ENCODE assay signal across 20 mouse cellular contexts in genomic region chr10:19580660-19581059, GRCm38 (mm10). TPM values are rescaled to one million over a fixed set of nuclear protein-coding genes. Genes with fewer than 3 reads are reported as not detected.
"Had no signal": no experiment of that assay in that cellular context is flagged by ENCODE, and none has a peak within 500 bp of the region (broad histone marks: within the 10 kb centered on the region; RNA-seq: fewer than 3 reads in every experiment).

No protein-coding gene starts in this region.

- DNase-seq: lung, adult 18-20 months; lung, embryonic 14.5 days; lung, postnatal 10 days; lung, postnatal 36 days; right cerebral cortex, postnatal 14 days; thymus, adult 18-20 months; thymus, postnatal 14 days; thymus, postnatal 36 days had no signal

- H3K4me3 ChIP-seq: megakaryocyte, embryonic 14.5 days; midbrain, embryonic 13.5 days; midbrain, embryonic 15.5 days; neural tube, embryonic 12.5 days had no signal

- H3K4me1 ChIP-seq: midbrain, embryonic 13.5 days; midbrain, embryonic 15.5 days; neural tube, embryonic 12.5 days had no signal

- H3K4me2 ChIP-seq: lung, embryonic 14.5 days; midbrain, embryonic 11.5 days; midbrain, embryonic 13.5 days; midbrain, embryonic 15.5 days; neural tube, embryonic 12.5 days had no signal

- H3K27me3 ChIP-seq: megakaryocyte, embryonic 14.5 days; midbrain, embryonic 15.5 days; neural tube, embryonic 12.5 days had no signal

- H3K27ac ChIP-seq: macrophage; midbrain, embryonic 13.5 days; midbrain, embryonic 15.5 days; neural tube, embryonic 12.5 days had no signal

- H3K36me3 ChIP-seq: midbrain, embryonic 13.5 days; midbrain, embryonic 15.5 days; neural tube, embryonic 12.5 days had no signal

- H3K9ac ChIP-seq: lung, embryonic 14.5 days; midbrain, embryonic 13.5 days; midbrain, embryonic 15.5 days; neural tube, embryonic 12.5 days had no signal

- H3K9me3 ChIP-seq: megakaryocyte, embryonic 14.5 days; midbrain, embryonic 13.5 days; midbrain, embryonic 15.5 days; neural tube, embryonic 12.5 days had no signal

- ATAC-seq: midbrain, embryonic 13.5 days; midbrain, embryonic 15.5 days had no signal

RNA-seq across cellular contexts. Expression of gene Il22ra2, which starts 41.1 kb away (rescaled TPM):
- total RNA-seq: midbrain, postnatal 0 days had no signal
- polyA plus RNA-seq: liver, embryonic 16.5 days; lung, embryonic 14.5 days; lung, embryonic 16.5 days; macrophage; midbrain, embryonic 11.5 days; midbrain, embryonic 13.5 days; midbrain, embryonic 15.5 days; midbrain, postnatal 0 days; neural tube, embryonic 12.5 days; neural tube, embryonic 14.5 days; stomach, embryonic 14.5 days; stomach, embryonic 16.5 days had no signal
